Mouse (Mus musculus) CD4-positive, CD25-positive, alpha-beta regulatory T cell, adult 4 months (primary cell): ENCODE data around the gene Ap5s1. TPM values are rescaled to one million over a fixed set of nuclear protein-coding genes. Genes with fewer than 3 reads are reported as not detected.

Experiments used
- polyA plus RNA-seq, 2 experiments: library from polyadenylated mRNA; unstranded; fragments of 100-300 nt; shearing (Covaris generic); gene quantifications; one replicate each; pipeline ENCODE4 v1.2.1; 2017

The Ap5s1 gene
- polyA plus RNA-seq, 2 experiments from 2014 or later: 23.8 to 28.5 TPM

Other genes starting within 250 kb of the Ap5s1 start
- not detected for gene Gfra4, start 164.0 kb upstream of the Ap5s1 start, polyA plus RNA-seq
- gene Adam33, start 143.3 kb upstream of the Ap5s1 start, polyA plus RNA-seq: 1 to 10 TPM in 1 of 2 experiments, under 1 TPM in 1; 0.95 to 1.9 TPM
- not detected for gene Siglec1, start 120.3 kb upstream of the Ap5s1 start, polyA plus RNA-seq
- not detected for gene Hspa12b, start 79.8 kb upstream of the Ap5s1 start, polyA plus RNA-seq
- gene Gm11037, start 73.6 kb upstream of the Ap5s1 start, polyA plus RNA-seq: not detected
- 10 to 100 TPM; 37.5 to 50.3 TPM for gene 1700037H04Rik, start 47.0 kb upstream of the Ap5s1 start, polyA plus RNA-seq
- 1 to 10 TPM; 2.1 to 2.5 TPM for gene Cenpb, start 27.0 kb upstream of the Ap5s1 start, polyA plus RNA-seq
- 10 to 100 TPM; 49.8 to 63.9 TPM for gene Cdc25b, start 20.1 kb upstream of the Ap5s1 start, polyA plus RNA-seq
- under 1 TPM; 0.34 to 0.79 TPM for gene Spef1, start 19.8 kb upstream of the Ap5s1 start, polyA plus RNA-seq
- 10 to 100 TPM; 22.5 to 34.2 TPM for gene Mavs, start 27.0 kb downstream of the Ap5s1 start, polyA plus RNA-seq
- 10 to 100 TPM in 1 of 2 experiments, 1 to 10 TPM in 1; 7.7 to 12.0 TPM for gene Pank2, start 55.4 kb downstream of the Ap5s1 start, polyA plus RNA-seq
- gene Rnf24, start 145.8 kb downstream of the Ap5s1 start, polyA plus RNA-seq: 1 to 10 TPM in 1 of 2 experiments, under 1 TPM in 1; 0.76 to 1.5 TPM